Mouse (Mus musculus) heart, adult 2 months (tissue): ENCODE data around the gene Erich6b.

Source experiments
- CTCF ChIP-seq: fragments of 200-600 bp; IDR thresholded peaks from 2 replicates; pipeline ENCODE4 v1.8.1; 2022; ENCODE audit warnings: antibody characterized with exemption, mild to moderate bottlenecking, moderate library complexity
- EP300 ChIP-seq: fragments of 200-500 bp; IDR thresholded peaks from 2 replicates; pipeline ENCODE4 v1.6.1; 2011; ENCODE audit warnings: low read depth, low read length, control low read depth; ENCODE audit not compliant: insufficient read depth
- POLR2A ChIP-seq: fragments of 200-500 bp; IDR thresholded peaks from 2 replicates; pipeline ENCODE4 v1.6.1; 2011; ENCODE audit warnings: mild to moderate bottlenecking, low read depth, low read length, control low read depth; ENCODE audit not compliant: insufficient read depth

- TF ChIP-seq POLR2A (no peak), CTCF (no peak), EP300 (no peak)
Observed at GRCm38 (mm10) chr14:75712687-75713086, 70.6 kb downstream of the Erich6b start.
